Mouse (Mus musculus) limb, embryonic 14.5 days (tissue): ENCODE results near the gene Ptpn18. TPM values are rescaled to one million over a fixed set of nuclear protein-coding genes. Genes with fewer than 3 reads are reported as not detected.
A peak's percentile ranks its signal among the peaks of the same experiment; 100 is the strongest.

Experiments
- ATAC-seq: fragments of 200-750 bp; cut with Nextera tagmentation; 2 replicates; pipeline ENCODE4 v1.8.0; 2017; ENCODE audit warnings: low read depth, moderate number of reproducible peaks, moderate TSS enrichment; ENCODE audit not compliant: low FRiP score
- DNase-seq: peaks from one replicate; pipeline ENCODE4 v3.0.0-alpha.2; 2015; ENCODE audit warnings: low spot score
- H3K27ac ChIP-seq: fragments of 300-500 bp; sonication (generic); replicated peaks from 2 replicates; pipeline ENCODE4 v1.5.1; 2014; ENCODE audit warnings: low read depth, mild to moderate bottlenecking, low read length, moderate library complexity, mixed read lengths
- H3K27me3 ChIP-seq: fragments of 300-500 bp; sonication (generic); 2 replicates; pipeline ENCODE4 v1.6.1; 2014; ENCODE audit warnings: low read length, mixed read lengths; ENCODE audit not compliant: control insufficient read depth, insufficient read depth
- H3K36me3 ChIP-seq: fragments of 300-500 bp; sonication (generic); 2 replicates; pipeline ENCODE4 v1.6.1; 2014; ENCODE audit warnings: mild to moderate bottlenecking, low read length, moderate library complexity, mixed read lengths; ENCODE audit not compliant: control insufficient read depth, insufficient read depth
- H3K4me1 ChIP-seq: fragments of 300-500 bp; sonication (generic); 2 replicates; pipeline ENCODE4 v1.6.1; 2014; ENCODE audit warnings: antibody characterized with exemption, low read length, mixed read lengths; ENCODE audit not compliant: control insufficient read depth, insufficient read depth
- H3K4me2 ChIP-seq: fragments of 300-500 bp; sonication (generic); replicated peaks from 2 replicates; pipeline ENCODE4 v1.6.1; 2014; ENCODE audit warnings: low read depth, mild to moderate bottlenecking, low read length, moderate library complexity; ENCODE audit not compliant: severe bottlenecking
- H3K4me3 ChIP-seq: fragments of 300-500 bp; sonication (generic); replicated peaks from 2 replicates; pipeline ENCODE4 v1.5.1; 2014; ENCODE audit warnings: low read length
- H3K9ac ChIP-seq: fragments of 300-500 bp; sonication (generic); 2 replicates; pipeline ENCODE4 v1.6.1; 2014; ENCODE audit warnings: mild to moderate bottlenecking, low read depth, low read length, moderate library complexity; ENCODE audit not compliant: severe bottlenecking
- H3K9me3 ChIP-seq: fragments of 300-500 bp; sonication (generic); 2 replicates; pipeline ENCODE4 v1.6.1; 2016; ENCODE audit warnings: low read length; ENCODE audit not compliant: control insufficient read depth
- POLR2A ChIP-seq: fragments of 200-500 bp; IDR thresholded peaks from 2 replicates; pipeline ENCODE4 v1.8.0; 2012; ENCODE audit warnings: inconsistent platforms, mild to moderate bottlenecking, moderate library complexity, borderline replicate concordance; ENCODE audit not compliant: insufficient read depth, insufficient read length; ENCODE audit errors: extremely low read depth
- WGBS: fragments of 180-500 bp; shearing (Covaris S2); extraction: QIAGEN DNeasy Blood & Tissue Kit; methylation state at CpG from one replicate; pipeline ENCODE4 v1.1.7; 2014; 5-methylcytosine and 5-hydroxymethylcytosine counted together
- polyA plus RNA-seq, 2 experiments: library from polyadenylated mRNA; depleted of rRNA in 1 of 2; stranded (reverse) in 1 of 2; unstranded in 1 of 2; fragments of >200 nt; fragmentation: Nextera tagmentation in 1 of 2; extraction: Ambion mirVana in 1 of 2; gene quantifications; 2 replicates each; pipeline versions ENCODE4 v1.2.1 to v1.2.3; 2012 to 2014

Gene Ptpn18
- polyA plus RNA-seq, 2 experiments, result 21.7 to 28.6 TPM

DNA sequence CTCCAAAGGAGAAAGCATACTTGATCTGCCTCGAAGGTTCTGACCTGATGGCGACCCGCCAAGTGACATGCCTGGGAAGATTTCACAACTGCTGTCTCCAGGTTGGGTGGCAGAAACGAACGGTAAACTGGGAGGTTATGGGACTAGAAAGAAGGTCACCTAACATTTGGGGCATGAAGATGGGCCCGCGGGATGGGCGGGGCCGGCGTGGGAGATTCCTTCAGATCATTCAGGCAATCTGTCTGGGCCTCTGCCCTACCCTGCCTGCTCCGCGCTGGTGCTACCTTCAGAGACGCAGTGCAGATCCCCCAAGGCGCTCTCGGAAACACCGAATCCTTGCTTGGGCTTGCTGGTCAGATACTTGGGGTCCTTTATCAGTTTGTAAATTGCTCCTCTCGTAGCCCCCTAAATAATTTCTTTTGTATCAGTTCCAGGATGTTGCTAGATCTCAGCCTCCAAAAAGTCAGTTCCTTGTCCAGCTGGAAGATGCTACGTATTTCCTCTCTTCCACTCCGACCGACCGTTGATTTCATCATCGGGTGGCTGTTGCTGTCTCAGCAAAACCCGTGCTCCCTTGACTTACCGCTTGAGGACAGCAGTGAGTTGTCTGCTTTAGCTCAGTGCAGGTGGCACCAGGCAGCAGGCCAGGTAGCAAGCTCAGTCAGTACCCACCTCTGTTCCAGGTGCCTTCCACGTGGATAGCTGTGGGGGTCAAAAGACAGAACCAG is 26.1 kb downstream of the Ptpn18 start:
- no peak for TF ChIP-seq POLR2A
- H3K4me2 ChIP-seq, result peak overlapping the region; percentile 47
- no peaks in the 10 kb centered on the region for H3K36me3 ChIP-seq
- peak overlapping the region; percentile 12; the same call in 1 of the 2 replicates for H3K9ac ChIP-seq
- DNase-seq (peak; percentile 51), ATAC-seq (no peak)
- H3K4me3 ChIP-seq, result peak overlapping the region; percentile 18
- WGBS, result 10% methylated on average over 25 of the region's 25 CpGs
- H3K27me3 ChIP-seq, result no peaks in the 10 kb centered on the region
- no peaks in the 10 kb centered on the region for H3K9me3 ChIP-seq
- no peak overlapping the region for H3K27ac ChIP-seq
- no peaks in the 10 kb centered on the region; the same call in 1 of the 2 replicates for H3K4me1 ChIP-seq

DNA sequence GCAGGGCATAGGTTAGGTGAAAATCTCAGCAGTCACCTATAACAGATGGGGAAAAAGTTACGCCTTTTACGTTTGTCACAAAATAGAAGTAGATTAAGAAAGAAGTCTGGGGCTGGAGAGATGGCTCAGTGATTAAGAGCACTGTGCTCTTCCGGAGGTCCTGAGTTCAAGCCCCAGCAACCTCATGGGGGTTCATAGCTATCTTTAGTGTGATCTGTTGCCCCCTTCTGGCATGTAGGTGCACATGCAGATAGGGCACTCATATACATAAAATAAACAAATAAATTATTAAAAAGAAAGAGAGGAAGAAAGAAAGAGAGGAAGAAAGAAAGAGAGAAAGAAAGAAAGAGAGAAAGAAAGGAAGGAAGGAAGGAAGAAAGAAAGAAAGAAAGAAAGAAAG is 27.8 kb downstream of the Ptpn18 start:
- Histone ChIP-seq H3K36me3 (no peaks in the 10 kb centered on the region), H3K9ac (no peak overlapping the region), H3K27me3 (no peaks in the 10 kb centered on the region), H3K4me1 (no peaks in the 10 kb centered on the region; the same call in 1 of the 2 replicates), H3K27ac (no peak overlapping the region), H3K4me3 (no peak overlapping the region), H3K9me3 (no peaks in the 10 kb centered on the region), H3K4me2 (no peak overlapping the region)
- 81% methylated on average over 3 of the region's 3 CpGs for WGBS
- DNase-seq (no peak), ATAC-seq (no peak)
- TF ChIP-seq POLR2A, result no peak

DNA sequence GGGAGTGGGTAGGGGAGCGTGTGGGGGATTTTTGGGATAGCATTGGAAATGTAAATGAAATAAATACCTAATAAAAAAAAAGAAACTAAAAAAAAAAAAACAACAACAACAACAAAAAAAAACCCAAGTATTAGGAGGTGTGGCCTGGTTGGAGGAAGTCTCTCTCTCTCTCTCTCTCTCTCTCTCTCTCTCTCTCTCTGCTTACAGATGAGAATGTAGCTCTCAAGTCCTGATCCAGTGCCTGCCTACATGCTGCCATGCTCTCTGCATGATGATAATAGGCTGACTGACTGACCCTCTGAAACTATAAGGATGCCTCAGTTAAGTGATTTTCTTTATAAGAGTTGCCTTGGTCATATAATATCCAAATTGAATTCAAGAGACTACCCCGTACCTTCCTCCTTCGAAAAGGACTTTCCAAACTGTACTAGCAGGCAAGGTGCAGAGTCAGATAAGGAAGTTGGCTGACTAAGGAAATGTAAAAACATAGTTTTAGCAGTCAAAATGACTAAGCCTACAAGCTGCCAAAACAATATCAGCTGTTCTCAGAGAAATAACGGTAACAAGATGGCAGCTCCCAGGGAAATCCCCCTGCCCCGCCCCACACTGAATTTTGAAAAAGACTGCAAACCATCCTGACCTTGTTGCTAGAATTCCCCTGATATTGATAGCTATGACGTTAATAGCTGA is 30.4 kb downstream of the Ptpn18 start:
- no peak overlapping the region for H3K4me2 ChIP-seq
- WGBS, result 87% methylated on average over 6 of the region's 6 CpGs
- H3K9ac ChIP-seq, result no peak overlapping the region
- no peak overlapping the region for H3K4me3 ChIP-seq
- TF ChIP-seq POLR2A, result no peak
- H3K9me3 ChIP-seq, result no peaks in the 10 kb centered on the region
- no peaks in the 10 kb centered on the region for H3K36me3 ChIP-seq
- H3K27me3 ChIP-seq, result no peaks in the 10 kb centered on the region
- no peaks in the 10 kb centered on the region; the same call in 1 of the 2 replicates for H3K4me1 ChIP-seq
- no peak overlapping the region for H3K27ac ChIP-seq
- ATAC-seq (no peak), DNase-seq (no peak)

DNA sequence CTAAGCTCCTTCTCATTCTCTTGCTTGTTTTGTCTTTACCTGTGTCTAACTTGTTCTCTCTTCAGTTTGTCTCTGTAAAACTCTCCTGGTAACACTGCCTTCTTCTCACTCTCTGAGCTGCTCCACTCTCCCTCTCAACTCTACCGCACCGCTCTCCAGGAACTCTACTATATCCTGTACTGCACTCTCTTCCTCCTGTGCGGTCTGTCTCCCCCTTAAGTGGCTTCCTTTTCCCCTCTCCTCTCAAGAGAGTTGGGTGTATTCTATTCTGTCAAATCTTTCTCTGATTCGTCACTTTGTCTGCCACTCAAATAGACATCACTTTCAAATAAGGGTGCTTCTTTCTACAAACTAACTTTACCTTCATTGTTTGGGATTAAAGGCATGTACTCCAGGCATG is 31.9 kb downstream of the Ptpn18 start:
- Histone ChIP-seq H3K27me3 (no peaks in the 10 kb centered on the region), H3K4me3 (no peak overlapping the region), H3K4me1 (no peaks in the 10 kb centered on the region), H3K36me3 (no peaks in the 10 kb centered on the region), H3K27ac (no peak overlapping the region), H3K4me2 (no peak overlapping the region), H3K9me3 (no peaks in the 10 kb centered on the region), H3K9ac (no peak overlapping the region)
- no peak for TF ChIP-seq POLR2A
- DNase-seq (no peak), ATAC-seq (no peak)
- 87% methylated on average over 4 of the region's 4 CpGs for WGBS

DNA sequence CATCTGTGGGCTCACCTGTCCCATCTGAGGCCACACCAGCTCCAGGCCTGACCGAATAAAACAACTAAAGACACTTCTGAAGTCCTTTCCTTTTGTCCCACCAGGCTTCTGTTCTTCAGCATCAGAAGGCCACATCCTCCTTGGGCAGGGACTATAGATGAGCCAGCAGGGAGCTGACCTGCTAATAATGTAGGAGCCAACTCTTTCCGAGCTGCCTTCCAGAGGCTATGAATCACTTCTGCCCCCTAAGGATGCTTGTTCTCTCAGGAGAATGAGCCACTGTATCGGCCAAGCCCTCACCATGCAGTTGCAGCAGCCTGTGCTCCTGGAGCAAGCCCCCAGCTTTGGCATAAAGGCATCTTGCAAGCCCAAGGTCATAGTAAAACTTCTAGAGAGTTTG is 43.4 kb downstream of the Ptpn18 start:
- Histone ChIP-seq H3K27ac (no peak overlapping the region), H3K4me1 (no peaks in the 10 kb centered on the region), H3K9ac (no peak overlapping the region), H3K4me3 (no peak overlapping the region), H3K36me3 (no peaks in the 10 kb centered on the region), H3K27me3 (no peaks in the 10 kb centered on the region), H3K4me2 (no peak overlapping the region), H3K9me3 (no peaks in the 10 kb centered on the region)
- ATAC-seq (no peak), DNase-seq (no peak)
- TF ChIP-seq POLR2A, result no peak
- WGBS, result 55% methylated on average over 3 of the region's 3 CpGs
